Mouse (Mus musculus) stomach, adult 2 months (tissue): ENCODE data around the gene Ccdc154. TPM values are rescaled to one million over a fixed set of nuclear protein-coding genes. Genes with fewer than 3 reads are reported as not detected.

Experiments used
- polyA plus RNA-seq: library from polyadenylated mRNA; depleted of rRNA; stranded (reverse); fragments of >200 nt; gene quantifications from 2 replicates; pipeline ENCODE4 v1.2.3, GENCODE M21; 2012; rRNA removed

Ccdc154 gene
- 0.08 and 0.13 TPM in 2 replicates for polyA plus RNA-seq

GRCm38 (mm10) chr17:25162161-25162560 is at the start of gene Ccdc154:
Ccdc154 (plus strand) TSS chr17:25162461.

DNA sequence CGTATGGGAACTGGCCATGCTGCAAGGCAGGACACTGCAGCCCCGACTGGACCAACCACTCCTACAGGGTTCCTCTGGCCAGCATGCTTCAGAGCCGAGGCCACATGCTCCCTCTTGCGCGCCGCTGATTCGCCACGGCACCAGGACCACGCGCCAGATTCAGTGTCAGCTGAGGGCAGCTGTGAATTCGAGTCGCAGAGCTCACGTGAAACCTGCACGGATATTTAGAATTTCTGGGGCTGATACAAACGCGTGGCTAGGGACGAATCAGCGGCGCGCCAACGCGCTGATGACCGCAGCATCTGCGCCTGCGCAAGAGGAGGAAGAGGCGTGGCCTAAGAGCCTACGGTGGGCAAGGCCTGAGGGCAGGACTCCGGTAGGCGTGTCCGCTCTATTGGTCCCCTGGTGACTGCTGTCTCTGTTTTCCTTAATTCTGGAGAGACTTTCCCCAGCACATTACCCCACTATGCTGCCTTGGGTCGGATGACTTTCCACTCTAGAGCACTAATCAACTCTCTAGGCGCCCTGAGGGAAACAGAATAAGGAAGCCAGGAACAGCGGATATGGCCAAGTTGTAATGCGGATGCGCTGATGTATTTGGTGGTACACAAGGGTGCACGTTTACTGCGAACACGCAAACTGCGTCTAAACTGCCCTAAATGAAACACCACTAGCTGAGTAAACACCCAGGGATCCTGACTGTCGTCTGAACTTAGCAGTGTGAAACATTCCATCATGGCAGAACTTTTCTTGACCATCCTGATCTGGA is 46.4 kb upstream of the Ccdc154 start, which contains the start of gene Telo2:
Gene Telo2 (minus strand): TSS at position 304 of the 769 bp plus-strand sequence.

DNA sequence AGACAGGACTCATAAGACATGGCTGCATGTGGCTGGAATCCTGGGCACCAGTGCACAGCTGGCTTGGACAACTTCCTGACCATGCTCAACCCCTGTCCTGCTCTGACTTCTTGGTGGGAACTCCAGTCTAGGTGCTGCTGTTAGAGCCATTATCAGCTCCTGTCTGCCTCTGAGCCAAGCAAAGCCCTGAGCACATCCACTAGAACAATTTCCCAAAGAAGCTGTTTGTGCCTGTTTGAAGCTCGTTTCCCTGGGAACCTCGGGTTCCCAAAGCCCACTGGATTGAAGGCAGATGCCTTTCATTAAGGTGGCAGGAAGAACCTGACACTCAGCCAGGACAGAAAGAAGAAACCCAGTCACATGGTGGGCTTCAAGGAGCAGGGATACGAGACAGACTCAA is 41.9 kb upstream of the Ccdc154 start, which contains the start of gene Ptx4:
Gene Ptx4 (plus strand): TSS at position 355 of the 400 bp plus-strand sequence.

DNA sequence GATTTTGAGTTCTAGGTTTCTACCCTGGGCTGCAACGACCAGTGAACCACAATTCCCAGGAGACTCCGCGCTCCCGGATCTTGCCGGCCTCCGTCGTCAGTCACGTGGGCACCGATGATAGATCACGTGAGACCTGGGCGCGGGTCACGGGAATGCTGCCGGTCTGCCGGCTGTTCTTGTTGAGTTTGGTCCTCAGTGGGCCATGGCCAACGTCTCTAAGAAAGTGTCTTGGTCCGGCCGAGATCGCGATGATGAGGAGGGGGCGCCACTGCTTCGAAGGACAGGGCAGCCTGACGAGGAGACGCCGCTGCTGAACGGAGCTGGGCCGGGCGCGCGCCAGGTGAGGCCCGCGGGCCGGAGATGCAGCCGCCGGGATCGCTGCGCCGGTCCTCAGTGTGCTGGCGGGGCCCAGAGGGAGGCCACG is 29.0 kb upstream of the Ccdc154 start, which contains the start of gene Clcn7:
Gene Clcn7 (plus strand): TSS at position 117 of the 424 bp plus-strand sequence.

DNA sequence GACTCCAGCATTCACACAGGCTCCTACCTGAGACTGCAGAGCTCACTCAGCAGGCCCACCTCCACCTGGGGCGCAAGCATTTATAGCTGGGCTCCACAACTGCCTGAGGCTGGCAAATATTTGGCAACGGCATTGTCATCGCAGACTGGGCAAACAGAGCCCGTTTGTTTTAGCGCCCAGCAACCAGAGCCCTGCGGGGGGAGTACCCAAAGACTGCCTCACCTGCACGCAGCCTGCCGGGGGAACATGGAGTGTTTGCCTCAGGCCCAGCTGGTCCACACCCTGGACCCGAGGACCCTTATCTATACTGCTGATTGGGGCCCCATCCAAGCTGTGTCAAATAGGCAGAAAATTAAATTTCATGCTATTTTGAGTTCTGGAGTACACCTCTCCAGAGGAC is 13.2 kb downstream of the Ccdc154 start, which contains the start of gene Gm38655:
Gene Gm38655 (minus strand): TSS at position 61 of the 400 bp plus-strand sequence.

DNA sequence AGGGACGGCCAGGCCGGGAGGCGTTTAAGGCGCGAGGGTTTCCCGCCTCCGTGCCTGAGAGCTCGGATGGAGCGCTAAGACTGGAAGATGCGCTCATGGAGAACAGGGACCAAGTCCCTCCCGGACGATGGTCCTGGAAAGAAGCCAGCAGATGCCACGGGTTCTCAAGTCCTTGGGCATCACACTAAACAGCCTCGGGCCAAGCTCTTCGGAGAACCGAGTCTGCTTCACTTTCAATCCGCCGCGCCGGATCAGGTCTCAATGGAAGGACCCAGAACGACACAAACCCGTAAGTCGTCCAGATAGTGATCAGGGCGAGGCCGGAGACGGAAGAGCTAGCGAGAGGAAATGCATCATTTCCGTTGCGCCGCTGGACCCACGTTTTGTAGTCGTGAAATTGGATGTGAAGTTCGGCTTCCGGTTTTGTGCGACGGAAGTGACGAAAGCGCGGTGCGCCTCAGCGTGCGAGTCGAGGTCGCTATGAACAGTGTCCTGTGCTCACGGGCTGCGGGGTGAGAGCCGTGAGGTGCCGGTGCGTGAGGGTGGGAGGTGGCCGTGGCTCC is 21.9 kb downstream of the Ccdc154 start, which contains the start of gene BC003965:
Gene BC003965 (plus strand): TSS at position 426 of the 563 bp plus-strand sequence.

GRCm38 (mm10) chr17:25188150-25189031 is 26.1 kb downstream of the Ccdc154 start, which contains the start of gene Unkl:
Unkl (plus strand) TSS chr17:25188397.

Other genes starting within 250 kb of the Ccdc154 start
- gene Mapk8ip3, start 225.5 kb upstream of the Ccdc154 start, polyA plus RNA-seq = 31.3 and 37.0 TPM in 2 replicates
- gene Jpt2, start 201.8 kb upstream of the Ccdc154 start, polyA plus RNA-seq = 2.4 and 3.6 TPM in 2 replicates
- 2.9 and 4.7 TPM in 2 replicates for gene Cramp1l, start 146.7 kb upstream of the Ccdc154 start, polyA plus RNA-seq
- 2.1 and 2.7 TPM in 2 replicates for gene Ift140, start 146.4 kb upstream of the Ccdc154 start, polyA plus RNA-seq
- 17.1 and 18.2 TPM in 2 replicates for gene Tmem204, start 78.9 kb upstream of the Ccdc154 start, polyA plus RNA-seq
- gene Telo2, start 46.5 kb upstream of the Ccdc154 start, polyA plus RNA-seq = 7.1 and 7.3 TPM in 2 replicates
- not detected in 2 replicates for gene Ptx4, start 41.7 kb upstream of the Ccdc154 start, polyA plus RNA-seq
- gene Clcn7, start 29.1 kb upstream of the Ccdc154 start, polyA plus RNA-seq = 12.3 and 13.1 TPM in 2 replicates
- gene Gm38655, start 13.0 kb downstream of the Ccdc154 start, polyA plus RNA-seq = 3.6 TPM in 2 replicates
- gene BC003965, start 22.1 kb downstream of the Ccdc154 start, polyA plus RNA-seq = 8.0 and 10.1 TPM in 2 replicates
- gene Unkl, start 25.9 kb downstream of the Ccdc154 start, polyA plus RNA-seq = 8.7 and 10.6 TPM in 2 replicates
- gene Gnptg, start 77.7 kb downstream of the Ccdc154 start, polyA plus RNA-seq = 15.3 and 17.3 TPM in 2 replicates
- gene Tsr3, start 77.7 kb downstream of the Ccdc154 start, polyA plus RNA-seq = 7.8 and 11.4 TPM in 2 replicates
- 5.8 and 9.5 TPM in 2 replicates for gene Baiap3, start 93.9 kb downstream of the Ccdc154 start, polyA plus RNA-seq
- 37.9 and 44.5 TPM in 2 replicates for gene Ube2i, start 112.2 kb downstream of the Ccdc154 start, polyA plus RNA-seq
- 0.10 TPM in 1 of 2 replicates, not detected in the other for gene Prss34, start 135.9 kb downstream of the Ccdc154 start, polyA plus RNA-seq
- gene Prss28, start 146.2 kb downstream of the Ccdc154 start, polyA plus RNA-seq = 0.06 and 0.09 TPM in 2 replicates
- gene Prss29, start 156.2 kb downstream of the Ccdc154 start, polyA plus RNA-seq = not detected in 2 replicates
- gene Tpsab1, start 183.1 kb downstream of the Ccdc154 start, polyA plus RNA-seq = 6.2 and 33.9 TPM in 2 replicates
- 17.3 and 32.1 TPM in 2 replicates for gene Tpsb2, start 203.8 kb downstream of the Ccdc154 start, polyA plus RNA-seq
- 1.5 and 2.3 TPM in 2 replicates for gene Tpsg1, start 206.8 kb downstream of the Ccdc154 start, polyA plus RNA-seq